Mouse (Mus musculus) myocyte (in vitro differentiated cells): ENCODE results near the gene Prdm11. TPM values are rescaled to one million over a fixed set of nuclear protein-coding genes. Genes with fewer than 3 reads are reported as not detected.

Source experiments
- H3K27me3 ChIP-seq: one replicate; pipeline ENCODE4 v1.6.1; 2011; ENCODE audit not compliant: control insufficient read depth, insufficient read depth, insufficient read length
- H3K36me3 ChIP-seq: one replicate; pipeline ENCODE4 v1.6.1; 2011; ENCODE audit not compliant: control insufficient read depth, insufficient read depth
- H3K4me2 ChIP-seq: one replicate; pipeline ENCODE4 v1.6.1; 2011; ENCODE audit warnings: low read depth, control low read depth
- H3K4me3 ChIP-seq: one replicate; pipeline ENCODE4 v1.5.1; 2011; ENCODE audit warnings: mild to moderate bottlenecking, control low read depth, moderate library complexity
- H3K79me2 ChIP-seq: one replicate; pipeline ENCODE4 v1.6.1; 2011; ENCODE audit not compliant: control insufficient read depth, insufficient read depth
- H3ac ChIP-seq: one replicate; pipeline ENCODE4 v1.6.1; 2011; ENCODE audit not compliant: control insufficient read depth, insufficient read length
- CEBPB ChIP-seq: IDR thresholded peaks from 2 replicates; pipeline ENCODE4 v1.6.1; 2011; ENCODE audit warnings: mild to moderate bottlenecking, moderate library complexity; ENCODE audit not compliant: poor library complexity, insufficient read depth, severe bottlenecking
- E2F4 ChIP-seq: IDR thresholded peaks from one replicate; pipeline ENCODE4 v1.6.1; 2011; ENCODE audit warnings: mild to moderate bottlenecking, control low read depth, moderate library complexity; ENCODE audit not compliant: insufficient read depth
- MAX ChIP-seq: IDR thresholded peaks from one replicate; pipeline ENCODE4 v1.6.1; 2011; ENCODE audit warnings: low read depth, mild to moderate bottlenecking, control low read depth
- MYOD1 ChIP-seq, 3 experiments: IDR thresholded peaks; one replicate each; pipeline ENCODE4 v1.6.1; 2011; ENCODE audit warnings: control low read depth in 2 of 3, low read depth in 2 of 3, mild to moderate bottlenecking in 2 of 3, moderate library complexity in 1 of 3; ENCODE audit not compliant: insufficient read length in 2 of 3, control insufficient read depth in 1 of 3
- MYOG ChIP-seq, 3 experiments: IDR thresholded peaks; one replicate each; pipeline ENCODE4 v1.6.1; 2011; ENCODE audit warnings: control low read depth in 2 of 3, low read depth in 2 of 3, mild to moderate bottlenecking in 2 of 3; ENCODE audit not compliant: insufficient read length in 2 of 3, control insufficient read depth in 1 of 3, insufficient read depth in 1 of 3
- POLR2A ChIP-seq: IDR thresholded peaks from one replicate; pipeline ENCODE4 v1.6.1; 2011; ENCODE audit warnings: low read depth, mild to moderate bottlenecking, control low read depth, moderate library complexity; ENCODE audit not compliant: insufficient read length
- POLR2AphosphoS2 ChIP-seq: IDR thresholded peaks from one replicate; pipeline ENCODE4 v1.6.1; 2011; ENCODE audit warnings: low read depth, control low read depth; ENCODE audit not compliant: insufficient read length
- REST ChIP-seq: IDR thresholded peaks from one replicate; pipeline ENCODE4 v1.6.1; 2011; ENCODE audit warnings: mild to moderate bottlenecking, control low read depth, moderate library complexity; ENCODE audit not compliant: insufficient read depth, insufficient read length
- SRF ChIP-seq: IDR thresholded peaks from one replicate; pipeline ENCODE4 v1.6.1; 2011; ENCODE audit warnings: low read depth; ENCODE audit not compliant: control insufficient read depth, insufficient read length
- TCF12 ChIP-seq: IDR thresholded peaks from one replicate; pipeline ENCODE4 v1.6.1; 2011; ENCODE audit warnings: mild to moderate bottlenecking, control low read depth; ENCODE audit not compliant: poor library complexity, insufficient read depth, severe bottlenecking
- TCF3 ChIP-seq: IDR thresholded peaks from one replicate; pipeline ENCODE4 v1.6.1; 2011; ENCODE audit warnings: low read depth, control low read depth; ENCODE audit not compliant: insufficient read length
- USF1 ChIP-seq: IDR thresholded peaks from one replicate; pipeline ENCODE4 v1.6.1; 2011; ENCODE audit warnings: low read depth, mild to moderate bottlenecking, control low read depth, moderate library complexity
- polyA plus RNA-seq: library from polyadenylated mRNA; unstranded; fragments of >200 nt; fragmentation: generic; extraction: Trizol; gene quantifications from one replicate; pipeline ENCODE4 v1.2.1, GENCODE M21; 2012; ENCODE audit warnings: missing spikeins

Prdm11 gene
- polyA plus RNA-seq, 1 experiment, result 0.78 TPM

DNA sequence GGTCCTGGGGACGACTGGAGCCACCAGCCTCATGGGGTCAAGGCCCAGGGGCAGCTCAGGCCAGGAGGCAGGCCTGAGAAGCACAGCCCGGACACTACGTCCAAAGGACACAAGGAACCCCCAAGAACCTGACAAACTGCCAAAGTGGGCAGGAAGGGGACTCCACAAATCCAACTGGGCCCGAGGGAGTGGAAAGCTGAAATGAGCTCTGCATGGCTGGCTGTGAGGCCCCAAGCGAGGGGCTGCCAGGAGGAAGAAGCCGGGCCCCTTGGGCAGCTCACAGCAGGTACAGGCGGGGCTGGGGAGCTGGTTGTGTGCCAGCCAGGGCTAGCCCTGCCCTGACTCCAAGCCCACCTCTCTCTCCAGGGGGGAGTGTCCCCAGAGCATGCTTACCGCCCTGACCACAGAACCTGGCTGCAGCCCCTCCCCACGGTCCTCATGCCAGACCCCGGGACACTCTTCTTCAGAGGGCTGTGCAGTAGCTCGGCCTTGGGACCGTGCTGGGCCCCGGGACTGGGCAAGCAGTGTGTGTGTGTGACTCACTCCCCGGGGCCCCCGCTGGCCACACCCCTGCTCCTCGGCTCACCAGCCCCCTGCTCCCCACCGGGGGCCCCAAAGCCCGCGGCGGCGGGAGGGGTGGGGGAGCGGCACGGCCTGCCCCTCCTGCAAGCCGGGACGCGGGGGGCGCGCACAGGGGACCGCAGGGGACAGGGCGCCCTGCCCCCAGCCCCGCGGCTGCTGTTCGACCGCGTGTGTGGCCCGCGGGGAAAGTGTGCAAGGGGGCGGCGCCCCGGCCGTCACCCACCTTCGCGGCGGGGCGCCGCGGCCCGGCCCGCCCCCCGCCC is 31.7 kb downstream of the Prdm11 start:
- no peak overlapping the region for H3K4me3 ChIP-seq

DNA sequence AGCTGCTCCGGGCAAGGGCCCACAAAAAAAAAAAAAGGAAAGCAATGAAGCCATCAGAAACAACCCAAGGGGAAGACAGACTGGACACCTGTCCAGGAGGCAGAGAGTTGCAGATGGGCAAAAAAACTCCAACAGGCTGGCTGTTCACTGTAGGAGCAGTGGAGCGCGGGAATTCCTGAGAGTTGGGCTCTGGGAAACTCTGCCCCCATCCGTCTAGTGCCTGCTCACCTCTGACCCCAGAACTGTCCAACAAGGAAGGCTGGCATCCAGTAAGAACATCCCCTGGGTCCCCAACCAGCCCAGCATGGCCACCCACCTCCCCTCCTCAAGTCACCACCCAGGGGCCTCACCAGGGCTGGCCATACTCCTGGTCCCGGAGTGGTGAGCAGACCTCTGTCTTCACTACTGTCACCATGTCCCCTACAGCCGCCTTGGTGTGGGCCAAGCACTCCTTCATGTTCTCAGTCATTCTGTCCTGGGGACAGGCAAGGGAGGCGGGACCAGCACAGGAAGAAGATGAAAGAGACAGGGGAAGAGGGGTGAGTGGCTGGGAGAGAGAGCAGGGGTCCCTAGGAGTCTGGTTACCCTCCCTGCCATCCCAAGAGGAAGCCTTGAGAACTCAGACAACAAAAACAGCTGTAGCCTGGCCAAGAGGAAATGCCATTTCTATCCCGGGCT is 32.4 kb downstream of the Prdm11 start:
- peaks cover 13% of the 10 kb centered on the region for H3K27me3 ChIP-seq
- no peaks in the 10 kb centered on the region for H3K36me3 ChIP-seq
- no peaks in the 10 kb centered on the region for H3K79me2 ChIP-seq
- no peak overlapping the region for H3ac ChIP-seq
- no peak overlapping the region for H3K4me3 ChIP-seq
- H3K4me2 ChIP-seq, result no peak overlapping the region
- TF ChIP-seq E2F4 (no peak), POLR2A (no peak), MAX (no peak), USF1 (no peak), TCF3 (no peak), REST (no peak), CEBPB (no peak), POLR2AphosphoS2 (no peak), SRF (no peak), MYOD1 (IDR thresholded peaks at IDR 0.05; ENCODE audit: control insufficient read depth in 1 of 3, insufficient read length in 2 of 3, low read depth in 2 of 3) (no peak), MYOG (IDR thresholded peaks at IDR 0.05; ENCODE audit: control insufficient read depth in 1 of 3, insufficient read depth in 1 of 3, insufficient read length in 2 of 3, low read depth in 2 of 3) (no peak)

More for the DNA sequence above, 31.7 kb downstream of the Prdm11 start:
- Histone ChIP-seq H3ac (no peak overlapping the region), H3K4me2 (peak overlapping the region; percentile 45), H3K27me3 (peaks cover 13% of the 10 kb centered on the region), H3K36me3 (no peaks in the 10 kb centered on the region), H3K79me2 (no peaks in the 10 kb centered on the region)
- TF ChIP-seq POLR2A, result no peak
- TF ChIP-seq MAX, result no peak
- no peak for TF ChIP-seq MYOD1 (IDR thresholded peaks at IDR 0.05; ENCODE audit: control insufficient read depth in 1 of 3, insufficient read length in 2 of 3, low read depth in 2 of 3)
- no peak for TF ChIP-seq POLR2AphosphoS2
- TF ChIP-seq CEBPB, result no peak
- no peak for TF ChIP-seq TCF3
- TF ChIP-seq TCF12, result no peak
- TF ChIP-seq E2F4, result no peak
- no peak for TF ChIP-seq REST
- TF ChIP-seq USF1, result no peak
- no peak for TF ChIP-seq SRF
- TF ChIP-seq MYOG (IDR thresholded peaks at IDR 0.05; ENCODE audit: control insufficient read depth in 1 of 3, insufficient read depth in 1 of 3, insufficient read length in 2 of 3, low read depth in 2 of 3), result no peak

DNA sequence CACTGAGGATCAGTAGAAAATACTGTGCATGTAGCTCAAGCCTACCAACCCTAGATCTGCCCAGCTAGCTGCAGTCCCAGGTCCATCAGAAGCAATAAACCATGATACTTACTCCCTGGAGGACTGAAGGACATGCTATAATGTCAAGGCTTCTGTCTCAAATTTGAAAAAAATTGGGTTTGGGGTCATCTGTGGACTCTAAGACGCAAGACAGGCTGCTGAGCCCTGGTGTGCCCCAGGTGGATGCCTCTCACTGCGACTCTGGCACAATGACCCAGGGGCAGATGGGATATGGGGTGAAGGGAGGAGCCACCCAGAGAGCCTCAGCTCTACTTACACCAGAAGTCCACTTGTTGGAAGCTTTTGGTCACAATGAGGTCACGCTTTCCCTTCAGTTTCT is 33.0 kb downstream of the Prdm11 start:
- Histone ChIP-seq H3K4me3 (no peak overlapping the region), H3K4me2 (no peak overlapping the region), H3ac (no peak overlapping the region), H3K27me3 (peaks cover 13% of the 10 kb centered on the region), H3K79me2 (no peaks in the 10 kb centered on the region), H3K36me3 (no peaks in the 10 kb centered on the region)
- TF ChIP-seq POLR2A (no peak), MAX (no peak), USF1 (no peak), TCF12 (no peak)

DNA sequence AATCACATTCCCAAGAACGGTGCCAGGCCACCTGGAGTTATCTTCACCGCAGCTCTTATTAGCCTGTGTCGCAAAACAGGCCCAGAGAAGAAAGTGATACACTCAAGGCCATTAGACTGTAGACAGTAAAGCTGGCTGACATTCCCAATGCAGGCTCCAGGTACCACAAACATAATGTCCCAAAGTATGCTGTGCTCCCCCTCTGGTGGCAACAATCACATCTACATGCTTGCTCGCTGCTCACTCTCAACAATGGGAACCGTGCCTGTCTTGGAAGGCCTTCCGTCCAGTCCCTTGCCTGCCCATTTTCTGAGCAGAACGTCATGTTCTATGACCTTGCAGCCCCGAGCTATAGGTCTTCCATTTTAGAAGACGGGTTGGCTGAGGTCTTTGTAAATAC is 34.0 kb downstream of the Prdm11 start:
- no peaks in the 10 kb centered on the region for H3K79me2 ChIP-seq
- no peak overlapping the region for H3ac ChIP-seq
- H3K27me3 ChIP-seq, result peaks cover 13% of the 10 kb centered on the region
- H3K4me3 ChIP-seq, result no peak overlapping the region
- no peak overlapping the region for H3K4me2 ChIP-seq
- H3K36me3 ChIP-seq, result no peaks in the 10 kb centered on the region
- TF ChIP-seq USF1, result no peak

DNA sequence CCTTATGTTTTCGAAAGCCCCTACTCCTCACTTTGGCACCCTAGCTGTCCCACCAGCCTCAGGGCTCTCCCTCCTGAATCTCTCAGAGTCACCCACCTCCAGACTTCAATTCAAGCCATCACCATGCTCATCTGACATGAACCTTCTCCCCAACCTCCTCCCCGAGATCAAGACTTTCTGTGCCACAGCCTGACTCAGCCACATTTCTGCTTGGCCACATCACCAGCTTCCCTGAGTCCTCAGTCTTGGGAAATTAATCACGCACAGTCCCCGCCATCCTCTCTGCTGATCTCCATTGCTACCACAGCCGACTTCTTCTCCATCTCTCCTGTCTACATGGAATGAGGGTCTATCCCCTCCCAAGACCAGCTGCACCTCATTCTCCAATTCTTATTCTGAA is 34.5 kb downstream of the Prdm11 start:
- H3K79me2 ChIP-seq, result no peaks in the 10 kb centered on the region
- H3K4me3 ChIP-seq, result no peak overlapping the region
- H3K27me3 ChIP-seq, result peaks cover 13% of the 10 kb centered on the region
- TF ChIP-seq SRF (no peak), USF1 (no peak), REST (no peak), TCF12 (no peak), MYOD1 (IDR thresholded peaks at IDR 0.05; ENCODE audit: control insufficient read depth in 1 of 3, insufficient read length in 2 of 3, low read depth in 2 of 3) (no peak), POLR2A (no peak), POLR2AphosphoS2 (no peak), CEBPB (no peak), MAX (no peak), E2F4 (no peak)
- H3K36me3 ChIP-seq, result no peaks in the 10 kb centered on the region
- H3K4me2 ChIP-seq, result no peak overlapping the region
- H3ac ChIP-seq, result no peak overlapping the region
